Mouse (Mus musculus) frontal cortex, postnatal 10 days (tissue): ENCODE measurements around the gene Ggps1.
A peak's percentile ranks its signal among the peaks of the same experiment; 100 is the strongest.

Experiments
- DNase-seq, 2 experiments: peaks; one replicate each; pipeline ENCODE4 v3.0.0; 2022; ENCODE audit warnings: low spot score in 2 of 2, mixed read lengths in 1 of 2

Gene Ggps1

DNA sequence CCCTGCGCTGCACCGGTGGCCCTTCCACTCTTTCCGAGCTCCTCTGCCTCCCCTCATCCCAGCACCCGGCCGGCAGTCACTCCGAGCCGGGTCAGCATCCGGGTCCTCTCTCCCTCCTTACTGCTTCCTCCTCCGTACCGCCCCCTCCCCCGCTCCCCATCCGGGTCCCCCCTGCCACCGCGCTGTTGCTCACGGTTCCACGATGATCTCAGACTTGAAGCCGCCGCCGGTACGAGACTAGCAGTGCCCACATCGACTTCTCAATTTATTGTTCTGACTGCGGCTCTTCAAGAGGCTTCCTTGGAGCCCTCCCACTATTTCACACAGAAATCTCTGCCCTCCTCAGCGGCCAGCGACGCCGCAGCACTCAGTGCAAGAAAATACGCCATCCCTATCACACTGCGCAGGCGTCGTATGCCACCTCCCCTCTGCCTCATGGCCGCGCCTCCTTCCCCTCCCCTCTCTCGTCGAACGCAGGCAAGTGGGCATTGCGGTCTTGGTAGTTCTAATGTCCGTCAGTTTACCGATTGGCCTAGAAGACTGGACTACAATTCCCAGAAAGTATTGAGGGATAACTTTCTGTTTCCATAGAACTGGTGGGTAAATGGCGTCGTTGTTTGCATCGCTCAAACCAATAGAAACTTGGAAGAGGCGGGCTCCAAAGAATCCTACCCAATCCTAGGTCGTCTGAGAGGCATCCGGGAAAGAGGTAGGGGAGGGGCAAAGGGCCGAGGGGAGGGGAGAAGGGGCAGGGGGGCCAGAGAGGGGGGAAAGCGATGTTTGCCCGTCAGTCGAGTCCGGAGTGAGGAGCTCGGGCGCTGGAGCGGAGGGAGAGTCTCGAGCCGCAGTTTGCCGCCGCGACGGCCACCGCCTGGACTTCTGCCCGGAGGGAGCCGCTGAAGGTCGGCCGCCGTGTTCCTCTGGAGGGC is at the start of gene Ggps1, which contains the start of gene Arid4b:
Ggps1 (minus strand) TSS at position 476 of the 929 bp plus-strand sequence.
Arid4b (plus strand) TSS at position 220 of the 929 bp plus-strand sequence.
- DNase-seq = peak; percentile 95 to 98

- DNase-seq = no peak
These were observed 47.9 kb upstream of the Ggps1 start for GRCm38 (mm10) chr13:14111146-14111545.

DNA sequence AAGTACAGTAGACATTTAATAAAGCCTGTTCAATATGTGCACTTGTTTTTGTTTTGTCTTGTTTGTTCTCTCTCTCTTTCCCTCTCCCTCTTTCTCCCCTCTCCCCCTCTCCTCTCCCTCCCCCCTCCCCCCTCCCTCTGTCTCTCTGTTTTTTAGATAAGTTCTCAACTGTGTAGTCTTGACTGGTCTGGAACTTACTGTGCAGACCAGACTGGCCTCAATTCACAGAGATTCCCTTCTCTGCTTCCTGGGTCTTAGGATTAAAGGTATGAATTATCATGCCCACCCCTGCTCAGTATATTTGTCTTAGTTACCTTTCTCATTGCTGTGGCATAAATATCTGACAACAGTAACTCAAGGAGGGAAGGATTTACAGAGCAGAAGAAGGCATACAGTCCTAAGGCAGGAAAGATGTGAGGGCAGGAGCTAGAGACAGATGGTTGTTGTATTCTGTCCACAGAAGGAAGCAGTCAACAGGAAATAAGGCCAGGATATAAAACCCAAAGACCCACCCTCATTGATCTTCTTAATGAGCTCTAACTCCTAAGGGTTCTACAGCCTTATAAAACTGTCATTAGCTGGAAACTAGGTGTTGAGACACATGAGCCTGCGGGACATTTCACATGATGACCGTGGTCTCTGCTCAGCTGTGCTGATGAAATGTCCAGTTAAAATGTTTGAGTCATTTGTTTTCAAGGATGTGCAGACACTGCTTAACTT is 47.0 kb upstream of the Ggps1 start:
- DNase-seq = no peak

GRCm38 (mm10) chr13:14103026-14103425 is 39.7 kb upstream of the Ggps1 start:
- DNase-seq = no peak

DNA sequence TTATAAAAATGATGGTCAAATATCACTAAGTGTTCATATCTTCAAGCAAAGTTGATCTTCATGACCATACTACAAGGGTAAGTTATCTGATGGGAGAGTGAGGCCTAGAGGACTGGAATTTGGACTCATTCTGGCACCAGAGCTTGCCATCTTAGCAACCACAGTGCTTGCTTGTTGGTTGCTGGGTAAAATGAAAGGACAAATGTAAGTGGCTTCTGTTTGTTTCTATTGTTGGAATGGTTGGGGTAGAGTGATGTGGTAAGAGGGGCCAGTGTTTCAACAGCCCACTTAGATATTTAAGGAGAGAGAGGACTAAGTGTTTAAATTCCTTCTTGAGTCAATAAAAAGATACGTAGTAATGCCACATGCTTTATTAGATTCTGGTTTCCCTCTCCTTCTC is 25.4 kb upstream of the Ggps1 start:
- DNase-seq = no peak

DNA sequence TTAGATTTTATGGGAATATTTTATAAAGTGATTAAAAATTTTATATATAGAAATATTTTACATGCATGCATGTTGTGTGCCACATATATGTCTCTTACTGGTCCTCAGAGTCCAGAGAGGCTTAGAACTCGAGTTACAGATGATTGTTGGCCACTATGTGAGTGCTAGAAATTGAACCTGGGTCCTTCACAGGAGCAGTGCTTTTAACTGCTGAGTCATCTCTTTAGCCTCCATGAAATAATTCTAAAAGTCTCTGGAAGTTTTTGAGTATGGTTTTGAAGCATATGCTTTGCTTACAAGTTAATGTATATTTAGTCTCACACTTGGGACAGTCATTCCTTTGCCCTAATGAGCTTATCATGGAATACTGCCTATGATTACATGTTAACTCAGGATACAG is 12.0 kb upstream of the Ggps1 start:
- no peak for DNase-seq

GRCm38 (mm10) chr13:14074371-14074770 is 11.1 kb upstream of the Ggps1 start:
- DNase-seq = no peak

- no peak for DNase-seq
These were observed 6.0 kb upstream of the Ggps1 start for GRCm38 (mm10) chr13:14069291-14069690.

GRCm38 (mm10) chr13:14068035-14068434 is 4.7 kb upstream of the Ggps1 start:
- DNase-seq = no peak

GRCm38 (mm10) chr13:14065701-14066100 is 2.4 kb upstream of the Ggps1 start:
- no peak for DNase-seq

DNA sequence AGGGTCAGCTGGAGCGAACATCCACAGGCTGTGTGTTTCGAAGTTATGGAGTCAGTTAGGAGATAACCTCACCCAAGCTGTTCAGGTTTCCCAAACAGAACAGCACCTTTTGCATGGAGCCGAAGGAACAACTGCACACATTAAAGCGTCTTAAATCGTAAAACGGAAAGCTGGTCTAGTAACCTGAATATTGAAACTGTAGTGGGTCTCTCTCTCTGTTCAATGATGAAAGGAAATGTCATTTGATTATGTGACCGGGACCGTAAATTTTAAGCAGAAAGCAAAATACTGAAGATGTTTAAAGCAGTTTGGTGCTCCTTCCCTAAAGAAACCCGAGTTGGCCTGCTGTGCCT is 1.7 kb upstream of the Ggps1 start:
- no peak for DNase-seq

- DNase-seq = peak; percentile 36 to 41
These were observed 1.2 kb upstream of the Ggps1 start for GRCm38 (mm10) chr13:14064341-14065027.

DNA sequence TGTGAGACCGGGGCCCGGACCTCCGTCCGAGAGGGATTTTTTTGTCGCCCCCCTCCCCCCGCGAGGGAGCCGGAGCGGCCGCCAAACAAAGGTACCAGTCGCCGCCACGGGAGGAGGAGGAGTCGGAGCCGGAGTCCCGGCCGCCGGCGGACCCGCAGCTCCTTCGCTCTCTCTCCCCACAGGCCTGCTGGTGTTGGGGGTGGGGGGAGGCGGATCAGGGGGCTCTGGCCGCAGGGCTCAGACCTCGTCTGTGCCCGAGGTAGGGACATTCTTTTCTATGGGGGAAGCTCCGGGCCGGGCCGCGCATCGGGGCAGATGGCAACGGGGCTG is 619 bp upstream of the Ggps1 start:
- DNase-seq = no peak

- DNase-seq = no peak
These were observed 877 bp downstream of the Ggps1 start for GRCm38 (mm10) chr13:14062209-14063012.

GRCm38 (mm10) chr13:14059582-14059981 is 3.7 kb downstream of the Ggps1 start:
- DNase-seq = no peak

DNA sequence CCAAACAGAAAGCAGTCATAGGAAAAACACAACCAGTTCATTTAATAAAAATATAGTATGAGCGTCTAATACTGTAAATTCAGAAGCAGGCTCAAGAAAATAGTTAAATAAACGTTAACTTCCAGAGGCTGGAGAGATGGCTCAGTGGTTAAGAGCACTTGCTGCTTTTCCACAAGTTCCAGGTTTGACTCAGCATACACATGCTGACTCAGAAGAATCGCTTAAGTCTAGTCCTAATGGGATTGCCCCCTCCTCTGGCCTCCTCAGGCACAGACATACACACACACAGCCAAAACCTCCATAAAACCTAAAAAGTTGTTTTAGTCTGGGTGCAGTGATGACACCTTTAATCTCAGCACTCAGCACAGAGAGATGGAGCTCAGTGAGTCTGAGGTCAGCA is 6.5 kb downstream of the Ggps1 start:
- no peak for DNase-seq

- DNase-seq = no peak
These were observed 13.4 kb downstream of the Ggps1 start for GRCm38 (mm10) chr13:14049878-14050277.

- DNase-seq = no peak
These were observed 18.8 kb downstream of the Ggps1 start for GRCm38 (mm10) chr13:14044521-14044920.

GRCm38 (mm10) chr13:14043851-14044250 is 19.4 kb downstream of the Ggps1 start:
- DNase-seq = no peak

- DNase-seq = no peak
These were observed 23.1 kb downstream of the Ggps1 start for GRCm38 (mm10) chr13:14040186-14040585.

DNA sequence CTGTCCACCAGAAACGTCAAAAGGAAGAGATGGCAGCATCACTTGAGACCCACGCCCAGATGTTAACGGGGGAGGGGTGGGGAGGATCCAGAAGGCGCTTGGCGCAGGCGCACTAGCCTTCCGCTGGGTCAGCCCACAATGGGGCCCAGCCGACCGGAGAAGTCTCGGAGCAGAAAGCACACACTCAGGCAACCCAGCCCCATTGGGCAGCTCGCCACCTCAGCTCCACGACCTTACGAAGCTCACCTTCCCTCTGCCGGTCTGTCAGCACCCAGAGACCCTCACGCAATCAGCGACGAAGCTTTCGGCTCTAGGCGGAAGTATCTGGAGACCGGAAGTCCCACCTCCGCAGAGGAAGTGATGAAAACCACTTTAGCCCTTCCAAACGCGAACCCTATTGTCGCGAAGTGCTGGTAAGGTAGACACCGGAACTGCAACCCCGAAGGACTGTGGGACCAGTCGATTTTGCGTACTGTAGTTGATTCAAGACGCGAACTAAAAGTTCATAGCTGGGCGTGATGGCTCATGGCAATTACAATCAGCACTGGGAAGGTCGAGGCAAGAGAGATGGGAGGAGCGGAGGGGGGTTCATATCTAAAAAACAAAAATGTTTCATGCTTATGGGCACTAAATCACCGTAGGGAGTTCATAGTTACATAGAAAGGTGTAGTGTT is 23.9 kb downstream of the Ggps1 start, which contains the start of gene Tbce:
Tbce (minus strand) TSS at position 347 of the 674 bp plus-strand sequence.
- peak; percentile 88 to 89 for DNase-seq
